Mouse (Mus musculus) kidney, adult 2 months (tissue): Measurements from ENCODE around the gene Rnf144a. TPM values are rescaled to one million over a fixed set of nuclear protein-coding genes. Genes with fewer than 3 reads are reported as not detected.

Experiments
- DNase-seq: peaks from one replicate; pipeline ENCODE4 v3.0.0; 2021
- H3K27ac ChIP-seq: fragments of 200-500 bp; 2 replicates; pipeline ENCODE4 v1.5.1; 2012; ENCODE audit warnings: low read depth, low read length, control low read depth, inconsistent platforms; ENCODE audit not compliant: insufficient read depth
- H3K27me3 ChIP-seq: fragments of 200-500 bp; replicated peaks from 2 replicates; pipeline ENCODE4 v1.6.1; 2012; ENCODE audit warnings: mild to moderate bottlenecking, moderate library complexity, low read length, inconsistent platforms; ENCODE audit not compliant: control insufficient read depth, insufficient read depth
- H3K36me3 ChIP-seq: fragments of 200-500 bp; 2 replicates; pipeline ENCODE4 v1.6.1; 2012; ENCODE audit warnings: mild to moderate bottlenecking, moderate library complexity, low read length, inconsistent platforms; ENCODE audit not compliant: control insufficient read depth, insufficient read depth
- H3K4me1 ChIP-seq: fragments of 200-500 bp; 2 replicates; pipeline ENCODE4 v1.6.1; 2011; ENCODE audit warnings: low read length; ENCODE audit not compliant: control insufficient read depth, insufficient read depth
- H3K4me3 ChIP-seq: fragments of 200-500 bp; 2 replicates; pipeline ENCODE4 v1.5.1; 2011; ENCODE audit warnings: mild to moderate bottlenecking, low read depth, low read length, control low read depth; ENCODE audit not compliant: insufficient read depth
- CTCF ChIP-seq: fragments of 200-500 bp; conservative IDR thresholded peaks from 2 replicates; pipeline ENCODE4 v1.5.1; 2011; ENCODE audit warnings: low read depth, mild to moderate bottlenecking, control low read depth, low read length, moderate library complexity, mixed read lengths; ENCODE audit not compliant: insufficient read depth, insufficient read length
- POLR2A ChIP-seq: fragments of 200-500 bp; IDR thresholded peaks from one replicate; pipeline ENCODE4 v1.6.1; 2011; ENCODE audit warnings: low read depth, low read length, control low read depth
- WGBS: fragments of 180-500 bp; shearing (Covaris S2); methylation state at CpG from one replicate; pipeline ENCODE4 v1.1.7; 2018; 5-methylcytosine and 5-hydroxymethylcytosine counted together
- polyA plus RNA-seq: library from polyadenylated mRNA; depleted of rRNA; stranded (reverse); fragments of >200 nt; gene quantifications from 2 replicates; pipeline ENCODE4 v1.2.3, GENCODE M21; 2012

The Rnf144a gene
- polyA plus RNA-seq, 1 experiment: 12.7 TPM

GRCm38 (mm10) chr12:26329031-26329675 lies 85.9 kb downstream of the Rnf144a start:
- H3K27me3 ChIP-seq: no peaks in the 10 kb centered on the region
- WGBS: 78% methylated on average over 6 of the region's 6 CpGs
- H3K27ac ChIP-seq: no peak overlapping the region
- TF ChIP-seq POLR2A (no peak), CTCF (no peak)
- DNase-seq: no peak
- no peaks in the 10 kb centered on the region for H3K36me3 ChIP-seq
- no peaks in the 10 kb centered on the region for H3K4me1 ChIP-seq
- H3K4me3 ChIP-seq: no peak overlapping the region

- TF ChIP-seq POLR2A: no peak
- no peak for TF ChIP-seq CTCF
- no peak overlapping the region for H3K4me3 ChIP-seq
- no peak for DNase-seq
- H3K27me3 ChIP-seq: no peaks in the 10 kb centered on the region
- no peaks in the 10 kb centered on the region for H3K36me3 ChIP-seq
- H3K27ac ChIP-seq: no peak overlapping the region
- 88% methylated on average over 5 of the region's 5 CpGs for WGBS
- no peaks in the 10 kb centered on the region for H3K4me1 ChIP-seq
These were observed 91.2 kb downstream of the Rnf144a start for GRCm38 (mm10) chr12:26323783-26324364.

- Histone ChIP-seq H3K27ac (no peak overlapping the region), H3K27me3 (no peaks in the 10 kb centered on the region), H3K4me3 (no peak overlapping the region), H3K36me3 (no peaks in the 10 kb centered on the region), H3K4me1 (no peaks in the 10 kb centered on the region)
- peak; percentile 14 for DNase-seq
- 47% methylated on average over 3 of the region's 3 CpGs for WGBS
- TF ChIP-seq POLR2A: no peak
- no peak for TF ChIP-seq CTCF
These were observed 98.8 kb downstream of the Rnf144a start for GRCm38 (mm10) chr12:26316261-26316660.

- DNase-seq: peak; percentile 52
- WGBS: 36% methylated on average over 5 of the region's 5 CpGs
- no peaks in the 10 kb centered on the region for H3K36me3 ChIP-seq
These were observed 100.1 kb downstream of the Rnf144a start for GRCm38 (mm10) chr12:26314959-26315358.

GRCm38 (mm10) chr12:26311548-26311947 lies 103.5 kb downstream of the Rnf144a start:
- no peaks in the 10 kb centered on the region for H3K36me3 ChIP-seq
- H3K4me1 ChIP-seq: no peaks in the 10 kb centered on the region
- H3K27ac ChIP-seq: no peak overlapping the region
- TF ChIP-seq POLR2A: no peak
- TF ChIP-seq CTCF: peak; percentile 33
- H3K27me3 ChIP-seq: no peaks in the 10 kb centered on the region
- DNase-seq: peak; percentile 52
- H3K4me3 ChIP-seq: no peak overlapping the region

More at GRCm38 (mm10) chr12:26314959-26315358, 100.1 kb downstream of the Rnf144a start:
- H3K4me1 ChIP-seq: no peaks in the 10 kb centered on the region
- TF ChIP-seq CTCF: peak; percentile 85
- no peak for TF ChIP-seq POLR2A
- no peak overlapping the region for H3K4me3 ChIP-seq
- no peak overlapping the region for H3K27ac ChIP-seq
- H3K27me3 ChIP-seq: no peaks in the 10 kb centered on the region

GRCm38 (mm10) chr12:26310247-26310646 lies 104.8 kb downstream of the Rnf144a start:
- no peak overlapping the region for H3K4me3 ChIP-seq
- DNase-seq: no peak
- 86% methylated on average over 11 of the region's 11 CpGs for WGBS
- no peak for TF ChIP-seq POLR2A
- no peak for TF ChIP-seq CTCF
- H3K27me3 ChIP-seq: no peaks in the 10 kb centered on the region
- no peak overlapping the region for H3K27ac ChIP-seq
- no peaks in the 10 kb centered on the region for H3K36me3 ChIP-seq
- H3K4me1 ChIP-seq: no peaks in the 10 kb centered on the region

GRCm38 (mm10) chr12:26302886-26303285 lies 112.2 kb downstream of the Rnf144a start:
- DNase-seq: no peak
- no peaks in the 10 kb centered on the region for H3K36me3 ChIP-seq
- no peaks in the 10 kb centered on the region for H3K4me1 ChIP-seq
- H3K27me3 ChIP-seq: no peaks in the 10 kb centered on the region
- 85% methylated on average over 5 of the region's 5 CpGs for WGBS
- no peak for TF ChIP-seq CTCF
- no peak for TF ChIP-seq POLR2A
- no peak overlapping the region for H3K27ac ChIP-seq
- H3K4me3 ChIP-seq: no peak overlapping the region
